Mouse (Mus musculus): ENCODE results near the gene Gm10272.

DNA sequence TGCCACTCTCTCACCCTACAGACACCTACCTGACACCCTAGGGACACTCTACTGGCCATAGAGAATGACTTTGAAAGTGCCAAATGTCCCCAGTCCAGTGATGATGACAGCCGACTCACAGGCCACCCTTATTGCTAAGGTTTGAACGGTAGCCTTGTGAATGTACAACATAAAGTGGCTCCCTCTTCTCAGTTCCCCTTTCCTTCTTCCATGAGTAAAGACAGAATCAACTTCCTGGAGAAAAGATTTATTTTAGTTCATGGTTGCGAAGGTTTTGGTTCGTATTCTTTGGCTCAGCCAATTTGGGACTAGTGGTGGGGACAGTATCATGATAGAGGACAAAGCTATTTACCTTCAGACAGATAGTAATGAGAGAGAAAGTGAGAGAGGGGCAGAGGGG is 32.5 kb downstream of the Gm10272 start:
- TF ChIP-seq EP300 (optimal IDR thresholded peaks at IDR 0.05) (no peak), CTCF (IDR thresholded peaks at IDR 0.05; ENCODE audit: low read depth) (no peak)

All from stomach, postnatal 0 days (tissue).